Mouse (Mus musculus): ENCODE data around the gene Smoc2.

The Smoc2 gene

DNA sequence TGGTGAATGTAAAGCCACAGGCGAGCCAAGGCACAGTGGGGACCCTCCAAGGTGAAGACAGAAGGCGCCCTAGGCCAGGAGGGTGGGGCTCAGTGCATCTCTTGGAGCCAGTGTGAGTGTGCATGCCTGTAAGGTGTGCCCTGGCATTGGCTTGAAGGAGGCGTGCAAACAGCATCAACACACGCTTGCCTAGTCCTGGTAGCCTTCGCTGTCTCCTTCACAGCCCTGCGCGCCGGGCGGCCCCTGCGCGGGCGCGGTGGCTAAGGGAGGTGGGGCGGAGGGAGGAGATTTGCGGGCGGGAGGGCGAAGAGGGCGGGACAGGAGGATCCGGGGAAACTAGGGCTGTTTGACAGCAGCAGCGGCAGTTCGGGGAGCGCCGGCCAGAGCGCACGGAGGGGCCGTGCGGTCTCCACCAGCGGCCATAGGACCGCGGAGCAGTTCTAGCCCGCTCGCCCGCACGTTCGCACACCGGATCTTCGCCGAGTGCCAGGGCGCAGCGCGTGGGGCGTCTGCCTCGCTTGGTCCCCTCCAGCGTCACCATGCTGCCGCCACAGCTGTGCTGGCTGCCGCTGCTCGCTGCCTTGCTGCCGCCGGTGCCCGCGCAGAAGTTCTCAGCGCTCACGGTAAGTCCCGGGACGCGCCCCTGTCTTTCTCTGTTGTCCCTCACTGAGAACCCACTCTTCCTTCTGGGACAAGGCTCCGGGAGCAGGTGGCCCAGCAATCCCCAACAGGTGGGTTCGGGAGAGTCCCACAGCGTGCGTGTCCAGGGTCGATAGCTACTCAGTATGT, at the start of gene Smoc2:
Gene Smoc2 (plus strand): TSS at position 330 of the 789 bp plus-strand sequence.
- no peak for DNase-seq (ENCODE audit: low read depth in 1 of 2, low spot score in 2 of 2)

DNA sequence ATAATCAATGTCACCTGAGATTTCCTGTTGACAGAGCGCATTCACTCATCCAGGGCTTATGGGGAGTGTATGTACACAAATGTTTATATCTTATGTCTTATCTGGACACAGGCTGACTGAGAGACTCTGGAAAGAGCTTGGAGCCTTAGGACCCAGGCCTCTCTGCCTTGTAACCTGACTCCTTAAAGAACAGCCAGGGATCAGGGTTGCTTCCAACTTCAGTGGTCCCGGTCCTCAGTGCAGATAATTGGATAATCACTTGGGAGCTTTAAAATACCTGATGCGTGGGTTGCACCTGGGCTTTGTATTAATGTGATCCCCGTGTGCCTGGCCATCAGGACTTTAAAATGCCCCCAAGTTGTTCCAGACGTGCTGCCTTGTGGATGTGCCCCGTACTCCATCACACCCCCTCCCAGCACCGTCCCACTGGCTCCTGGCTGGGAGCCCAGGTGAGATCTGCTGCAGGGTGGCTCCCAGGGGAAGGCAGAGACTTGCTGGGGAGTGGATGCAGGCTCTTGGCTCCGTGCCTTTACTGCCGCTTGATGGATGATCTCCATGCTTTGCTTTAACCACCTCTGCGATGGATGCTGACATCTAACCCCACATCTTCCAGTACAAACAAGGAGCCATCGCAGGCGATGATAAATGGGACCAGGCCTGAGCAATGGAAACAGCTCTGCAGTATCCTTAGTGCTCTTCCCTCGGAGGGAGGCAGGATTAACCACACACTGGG, 48.4 kb upstream of the Smoc2 start:
- DNase-seq (ENCODE audit: low read depth in 1 of 2, low spot score in 2 of 2), result no peak

DNA sequence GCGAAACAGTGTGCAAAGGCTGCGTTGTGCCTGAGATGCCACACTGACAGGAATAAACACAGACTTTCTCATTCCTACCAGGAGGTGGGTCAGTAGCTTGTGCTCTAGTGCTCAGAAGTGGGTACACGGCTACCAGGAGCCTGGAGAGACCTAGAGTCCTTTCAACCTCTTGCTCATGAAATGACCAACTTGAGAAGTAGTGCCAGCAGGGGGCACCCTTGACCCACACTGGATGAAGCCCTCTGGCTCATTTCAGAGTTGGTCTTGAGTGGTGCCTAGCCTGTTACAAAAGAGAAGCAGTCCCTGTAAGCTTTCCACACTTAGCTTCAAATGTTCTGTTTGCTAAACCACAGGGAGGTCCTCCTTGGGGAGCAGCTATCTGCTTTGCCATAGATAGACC, 46.7 kb upstream of the Smoc2 start:
- DNase-seq (ENCODE audit: low read depth in 1 of 2, low spot score in 2 of 2), result no peak

DNA sequence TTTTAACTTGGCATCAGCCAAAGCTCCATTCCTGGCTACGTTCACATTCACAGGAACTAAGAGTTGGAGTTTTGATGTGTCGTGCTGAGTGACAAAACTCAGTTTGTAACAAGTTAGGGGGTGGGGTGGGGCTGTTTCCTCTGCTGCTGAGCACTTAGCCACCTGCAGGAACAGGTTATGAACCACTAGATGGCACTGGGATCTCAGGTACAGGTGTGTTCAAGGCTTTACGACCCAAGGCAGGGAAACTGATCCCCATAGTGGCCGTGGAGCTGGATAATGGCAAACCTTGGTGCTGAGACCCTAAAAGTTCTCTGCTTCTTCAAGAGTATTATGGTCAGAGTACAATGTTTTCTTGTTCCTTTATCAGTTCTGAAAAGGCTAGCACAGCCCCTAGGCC, 45.6 kb upstream of the Smoc2 start:
- no peak for DNase-seq (ENCODE audit: low read depth in 1 of 2, low spot score in 2 of 2)

DNA sequence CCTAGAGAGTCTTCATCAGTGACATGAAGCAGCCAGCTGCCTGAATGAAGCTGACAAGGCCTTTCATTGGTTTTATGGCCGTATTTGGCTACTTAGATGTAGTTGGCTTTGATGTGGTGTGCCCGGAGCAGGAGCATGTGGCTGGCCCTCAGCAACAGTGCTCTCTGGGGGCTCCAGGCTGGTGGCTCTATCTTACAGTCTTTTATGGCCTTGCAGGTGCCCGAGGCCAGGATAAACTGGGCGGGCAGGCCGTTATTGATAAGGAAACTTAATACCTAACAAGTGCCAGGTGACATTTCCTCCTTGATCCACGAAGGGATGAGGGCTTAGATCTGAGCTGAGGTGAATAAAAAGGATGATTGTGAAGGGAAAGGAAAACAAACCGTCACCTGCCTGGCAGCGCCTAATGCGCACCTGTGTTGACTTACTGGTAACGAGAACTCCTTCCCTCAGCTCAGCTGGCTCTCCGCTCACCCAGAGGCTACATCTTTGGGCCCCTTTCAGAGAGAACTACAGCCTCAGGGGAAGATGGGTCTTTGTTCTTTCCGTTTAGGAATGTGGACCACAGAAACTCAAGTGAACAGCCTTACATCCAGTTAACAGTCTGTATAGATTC, 44.4 kb upstream of the Smoc2 start:
- no peak for DNase-seq (ENCODE audit: low read depth in 1 of 2, low spot score in 2 of 2)

DNA sequence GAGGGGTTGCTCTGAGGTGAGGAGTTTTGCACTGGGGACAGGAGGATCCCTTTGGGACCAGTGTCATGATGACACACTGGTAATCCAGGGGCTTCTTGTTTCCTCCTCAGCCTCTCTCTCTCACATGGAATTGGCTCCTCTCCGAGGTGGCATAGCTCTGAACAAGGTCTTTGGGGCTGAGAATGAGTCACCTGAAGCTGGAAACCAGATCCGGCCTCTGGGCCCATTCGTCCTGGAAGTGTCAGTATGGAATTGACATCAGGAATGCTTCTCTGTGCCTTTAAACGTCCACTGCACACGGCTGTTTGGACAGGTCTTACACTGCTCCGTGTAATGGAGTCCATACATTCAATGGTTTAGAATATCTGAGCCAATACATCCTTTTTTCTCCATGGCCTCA, 42.2 kb upstream of the Smoc2 start:
- DNase-seq (ENCODE audit: low read depth in 1 of 2, low spot score in 2 of 2), result no peak

DNA sequence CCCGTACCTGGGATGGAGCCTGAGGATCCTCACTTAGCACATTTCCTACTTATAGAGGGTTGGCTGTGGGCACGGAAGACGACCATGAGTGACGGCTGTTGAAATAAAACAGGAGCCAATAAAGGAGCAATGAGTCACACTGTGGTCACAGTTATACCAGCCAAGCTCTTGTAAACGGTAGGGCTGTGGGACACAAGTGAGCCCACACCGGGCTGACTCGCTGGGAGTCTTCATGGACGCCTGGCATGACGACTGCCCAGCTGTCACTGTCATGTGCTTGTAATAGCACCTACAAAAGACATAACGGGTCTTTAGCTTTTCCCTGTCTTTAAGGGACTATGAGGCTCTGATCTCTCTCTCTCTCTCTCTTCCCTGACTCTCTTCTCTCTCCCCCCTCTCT, 39.3 kb upstream of the Smoc2 start:
- DNase-seq (ENCODE audit: low read depth in 1 of 2, low spot score in 2 of 2), result no peak

DNA sequence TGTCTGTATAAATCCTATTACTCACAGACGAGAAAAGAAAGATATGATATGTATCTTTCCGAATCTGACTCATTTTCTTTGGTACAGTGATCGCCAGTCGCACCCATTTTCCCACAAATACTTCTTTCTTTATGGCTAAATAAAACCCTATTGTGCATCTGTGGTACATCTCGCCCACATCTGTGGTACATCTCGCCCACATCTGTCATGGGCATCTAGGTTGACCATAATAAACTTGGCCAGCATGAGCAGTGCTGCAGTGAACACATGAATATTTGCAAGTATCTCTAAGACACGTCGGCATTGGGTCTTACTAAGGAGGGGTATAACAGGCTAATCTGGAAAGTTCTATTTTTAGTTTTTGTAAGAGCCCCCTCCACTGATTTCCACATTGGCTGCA, 36.7 kb upstream of the Smoc2 start:
- DNase-seq (ENCODE audit: low read depth in 1 of 2, low spot score in 2 of 2), result no peak

DNA sequence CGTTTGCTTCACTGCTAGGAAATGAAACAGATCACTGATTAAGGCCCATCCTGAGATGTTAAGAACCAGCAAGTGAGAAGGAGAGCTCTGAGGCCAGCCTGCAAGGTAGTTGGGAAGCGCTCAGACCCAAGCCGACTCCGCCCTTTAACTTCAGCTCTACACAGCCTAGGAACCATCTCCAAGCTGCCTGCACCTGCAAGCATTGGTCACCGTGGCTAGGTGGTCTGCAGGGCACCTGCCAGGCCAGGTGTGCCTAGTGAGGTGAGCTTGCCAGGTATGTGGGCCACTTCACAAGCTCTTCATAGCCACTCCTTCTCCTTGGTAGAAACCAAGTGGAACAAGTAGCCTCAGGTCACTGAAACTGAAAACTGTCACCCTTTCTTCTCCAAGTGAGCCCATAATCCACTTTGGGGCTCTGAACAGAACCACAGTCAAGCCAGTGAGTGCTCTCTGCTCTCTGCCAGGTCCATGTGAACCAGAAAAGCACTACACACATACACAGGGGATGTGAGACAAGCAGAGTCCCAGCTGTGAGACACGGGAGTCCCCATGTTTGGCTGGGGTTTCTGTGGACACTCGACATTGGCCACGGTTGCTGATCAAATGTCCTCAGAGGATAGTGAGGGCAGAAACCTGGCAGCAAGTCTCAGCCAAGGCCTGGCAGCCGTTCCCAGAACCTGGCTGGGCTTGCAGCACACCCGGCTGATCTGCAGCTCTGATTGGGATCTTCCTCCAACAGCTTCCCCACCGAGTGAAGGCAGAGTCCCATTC, 34.9 kb upstream of the Smoc2 start:
- no peak for DNase-seq (ENCODE audit: low read depth in 1 of 2, low spot score in 2 of 2)

DNA sequence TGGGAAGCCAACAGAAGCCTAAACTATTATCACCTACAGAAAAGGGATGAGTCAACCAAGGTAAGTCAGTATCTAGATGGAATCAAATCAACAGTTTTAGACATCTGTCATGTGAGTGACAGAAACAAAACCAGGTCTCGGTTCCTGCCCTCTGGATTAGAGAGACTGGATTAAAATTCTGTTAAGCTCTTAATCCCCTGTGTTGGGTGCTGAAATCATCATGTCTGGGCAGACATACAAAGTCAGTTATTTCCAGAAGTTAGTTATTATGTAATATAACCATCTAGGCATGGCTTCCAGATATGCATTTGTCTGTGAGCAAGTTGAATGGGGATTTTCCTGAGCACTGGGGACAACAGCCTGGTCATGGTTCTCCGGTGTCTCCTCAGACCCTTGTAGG, 33.0 kb upstream of the Smoc2 start:
- no peak for DNase-seq (ENCODE audit: low read depth in 1 of 2, low spot score in 2 of 2)

DNA sequence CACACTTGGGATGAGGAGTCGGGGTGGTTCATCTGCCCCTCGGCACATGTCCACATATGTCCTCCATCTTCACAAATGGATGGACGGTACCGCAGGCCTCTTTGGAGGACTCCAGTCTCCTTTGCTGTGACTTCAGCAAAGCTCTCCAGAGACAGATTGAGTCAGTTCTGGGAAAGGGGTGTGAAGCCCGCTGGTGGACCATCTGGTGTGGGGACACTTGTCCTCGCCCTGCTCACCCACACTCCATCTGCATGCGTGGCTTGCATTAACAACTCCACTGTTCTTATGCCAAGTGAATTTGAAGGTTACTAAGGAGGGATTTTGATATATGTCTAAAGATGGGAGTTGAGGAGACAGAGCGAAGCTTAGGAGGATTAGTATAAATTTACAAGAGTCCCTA, 31.4 kb upstream of the Smoc2 start:
- DNase-seq (ENCODE audit: low read depth in 1 of 2, low spot score in 2 of 2), result no peak

DNA sequence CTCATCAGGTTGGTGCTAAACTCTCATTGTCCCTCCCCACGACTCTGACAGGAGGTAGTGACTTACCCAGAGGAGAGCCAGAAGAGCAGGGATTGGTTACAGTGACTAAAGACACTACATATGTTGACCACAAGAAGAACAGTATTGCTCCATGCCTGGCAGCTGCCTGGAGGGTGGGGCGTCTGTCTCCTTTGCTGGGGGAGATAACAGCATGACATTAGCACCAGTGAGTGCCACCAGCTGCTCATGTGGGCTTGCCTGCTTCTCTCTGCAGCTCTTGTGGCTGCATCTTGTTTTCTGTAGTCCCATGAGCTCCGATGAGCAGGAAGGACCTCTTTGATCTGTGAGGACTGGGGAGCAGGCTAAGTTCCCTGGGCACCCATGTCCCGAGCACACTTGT, 29.7 kb upstream of the Smoc2 start:
- DNase-seq (ENCODE audit: low read depth in 1 of 2, low spot score in 2 of 2), result no peak

DNA sequence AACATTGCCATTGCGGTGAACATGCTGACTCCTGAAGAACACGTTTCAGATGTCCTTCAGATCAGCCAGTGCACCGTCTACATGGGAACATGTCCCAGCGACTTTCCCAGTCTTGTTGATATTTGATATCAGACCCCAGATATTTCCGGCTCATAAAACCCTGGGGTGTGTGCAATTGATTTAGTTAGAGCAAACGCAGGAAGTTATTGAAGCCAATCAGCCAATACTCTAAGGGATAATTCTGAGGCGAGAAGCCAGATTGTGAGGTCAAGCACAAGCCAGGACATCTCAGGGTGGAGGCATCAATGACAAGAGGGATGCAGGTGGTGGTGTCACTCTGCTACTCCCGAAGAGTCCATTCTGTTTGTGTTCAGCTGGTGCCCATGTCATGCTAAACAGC, 28.9 kb upstream of the Smoc2 start:
- no peak for DNase-seq (ENCODE audit: low read depth in 1 of 2, low spot score in 2 of 2)

DNA sequence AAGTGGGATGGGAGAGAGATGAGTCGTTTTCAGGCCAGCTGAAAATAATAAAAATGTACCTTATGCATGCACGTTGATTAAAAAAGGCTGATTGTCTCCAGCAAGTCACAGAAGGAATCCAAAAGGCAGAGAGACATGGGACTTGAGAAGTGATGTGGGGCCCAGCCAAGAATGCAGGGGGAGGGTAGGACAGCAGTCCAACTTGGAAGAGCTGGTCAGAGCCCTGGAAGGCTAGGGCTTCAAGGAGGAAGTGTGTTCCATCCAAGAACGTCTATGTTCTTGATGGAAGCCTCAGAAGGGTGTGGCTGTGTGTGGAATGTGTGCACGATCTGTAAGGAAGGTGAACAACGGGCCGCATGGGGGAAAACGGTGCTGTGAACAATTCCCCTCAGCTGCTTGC, 26.9 kb upstream of the Smoc2 start:
- no peak for DNase-seq (ENCODE audit: low read depth in 1 of 2, low spot score in 2 of 2)

DNA sequence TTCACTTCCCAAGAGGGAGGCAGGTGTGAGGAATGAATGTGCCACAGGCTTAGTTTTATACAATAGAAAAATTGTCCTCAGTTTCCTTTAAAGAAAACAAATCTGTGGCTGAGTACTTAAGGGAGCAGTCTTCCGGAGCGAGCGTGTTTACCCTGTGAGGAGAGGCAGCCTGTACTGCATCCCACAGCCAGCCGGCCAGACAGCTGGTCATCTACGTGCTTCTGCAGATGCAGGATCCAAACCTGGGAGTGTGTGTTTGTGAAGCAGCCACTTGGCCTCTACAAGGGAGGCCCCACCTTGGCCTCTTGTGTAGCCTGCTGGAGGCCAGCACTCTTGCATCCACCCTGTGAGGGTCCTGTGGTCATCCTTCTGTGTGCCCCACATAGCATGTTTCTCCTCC, 24.7 kb upstream of the Smoc2 start:
- DNase-seq (ENCODE audit: low read depth in 1 of 2, low spot score in 2 of 2), result no peak

DNA sequence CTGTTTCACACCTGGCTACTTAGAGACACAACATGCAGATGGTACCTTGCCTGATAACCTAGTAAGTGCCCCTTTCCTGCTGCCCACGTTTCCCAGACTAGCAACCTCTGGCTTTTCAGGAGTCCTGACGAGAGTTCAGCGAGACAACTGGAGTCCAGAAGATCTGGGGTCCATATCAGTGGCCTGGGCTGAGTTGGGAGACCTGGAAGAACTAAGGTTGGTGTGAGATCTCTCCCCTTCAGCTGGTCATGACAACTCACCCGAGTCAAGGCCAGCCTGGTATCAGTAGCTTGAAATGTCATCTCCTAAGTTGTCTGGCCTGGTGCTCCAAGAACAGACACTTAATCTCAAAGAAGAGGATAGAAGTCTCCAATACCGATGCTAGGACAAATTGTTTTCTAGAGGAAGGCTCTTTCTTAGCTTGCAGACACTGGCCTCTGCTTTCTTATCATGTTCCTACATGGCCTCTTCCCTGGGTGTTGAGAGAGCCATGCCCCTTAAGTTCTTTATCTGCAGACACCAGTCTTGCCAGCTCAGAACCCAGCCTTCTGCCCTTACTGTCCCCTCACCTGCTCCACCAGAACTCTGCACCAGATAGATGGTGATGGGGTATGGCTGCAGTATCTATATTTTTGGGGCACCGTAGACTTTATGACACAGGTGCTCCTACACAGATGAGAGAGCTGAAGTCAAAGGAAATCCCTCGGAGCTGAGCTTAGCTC, 21.3 kb upstream of the Smoc2 start:
- DNase-seq (ENCODE audit: low read depth in 1 of 2, low spot score in 2 of 2), result no peak

DNA sequence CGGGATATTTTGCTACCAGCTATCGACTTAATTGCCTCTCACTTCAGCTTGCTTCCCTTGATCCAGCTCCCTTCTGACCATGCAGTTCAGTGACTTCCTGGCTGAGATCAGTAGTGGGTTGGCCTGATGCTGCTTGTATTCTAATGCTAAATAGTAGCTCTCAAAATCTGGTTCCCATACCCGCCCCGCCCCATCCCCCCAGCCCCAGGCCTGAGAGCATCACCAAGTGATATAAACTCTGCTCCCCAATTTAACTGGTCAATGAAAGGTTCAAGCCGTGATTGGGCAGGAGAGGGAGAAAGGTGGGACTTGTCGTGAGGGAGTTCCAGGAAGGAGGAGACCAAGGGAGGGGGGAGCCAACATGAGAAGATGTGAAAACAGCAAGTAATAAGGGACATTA, 20.4 kb upstream of the Smoc2 start:
- no peak for DNase-seq (ENCODE audit: low read depth in 1 of 2, low spot score in 2 of 2)

DNA sequence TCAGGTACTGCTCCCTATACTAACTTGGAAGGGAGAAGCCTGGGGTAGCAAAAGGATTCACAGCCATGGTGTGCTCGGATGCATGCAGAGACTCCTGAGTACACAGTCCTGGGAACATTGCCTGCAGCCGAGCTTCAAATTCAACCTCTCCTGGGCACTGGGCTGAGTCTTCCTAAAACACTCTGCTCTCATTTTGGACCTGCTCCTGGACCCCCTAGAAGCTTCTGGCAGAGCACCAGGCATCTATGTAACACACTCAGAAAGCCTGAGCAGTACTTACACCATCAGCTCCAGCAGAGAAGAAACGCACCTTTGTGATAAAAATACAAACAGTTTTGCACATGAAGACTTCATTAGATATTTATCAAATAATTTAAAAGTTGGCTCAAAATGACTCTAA, 18.3 kb upstream of the Smoc2 start:
- no peak for DNase-seq (ENCODE audit: low read depth in 1 of 2, low spot score in 2 of 2)

DNA sequence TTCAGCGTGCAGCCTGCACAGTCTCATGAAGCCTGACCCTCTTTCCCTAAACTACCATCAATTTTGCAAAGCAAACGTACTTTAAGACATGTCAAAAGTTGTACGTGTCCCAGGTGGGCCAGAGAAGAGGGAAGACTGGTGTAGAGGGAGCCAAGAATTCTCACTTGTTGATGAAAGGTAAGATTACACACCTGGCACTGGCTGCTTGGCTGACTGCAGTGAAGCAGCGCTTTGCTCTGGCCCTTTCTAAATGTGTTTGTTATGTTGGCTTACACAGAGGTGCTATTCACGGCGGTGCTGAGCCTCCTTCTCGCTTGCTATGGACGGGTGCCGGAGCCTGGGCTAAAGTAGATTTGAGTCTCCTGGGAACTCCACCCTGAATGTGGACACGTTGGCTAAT, 17.1 kb upstream of the Smoc2 start:
- no peak for DNase-seq (ENCODE audit: low read depth in 1 of 2, low spot score in 2 of 2)

DNA sequence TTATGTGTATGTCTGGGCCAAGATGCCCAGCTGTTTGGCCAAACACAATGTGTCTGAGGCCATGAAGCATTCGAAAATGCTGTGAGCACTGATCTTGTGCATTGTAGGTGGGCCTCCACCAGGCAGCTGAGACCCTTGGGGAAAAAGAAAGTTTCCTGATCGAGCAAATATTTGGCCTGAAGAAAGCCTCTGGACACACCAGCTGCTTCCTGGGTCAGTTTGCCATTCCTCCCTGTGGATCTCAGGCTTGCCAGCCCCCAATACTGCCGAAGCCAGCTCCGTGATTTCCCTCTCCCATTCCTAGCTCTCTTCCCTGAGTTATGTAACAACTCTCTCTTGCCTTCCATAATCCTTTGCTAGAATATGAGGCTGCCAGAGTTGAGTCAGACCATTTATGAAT, 11.3 kb upstream of the Smoc2 start:
- DNase-seq (ENCODE audit: low read depth in 1 of 2, low spot score in 2 of 2), result no peak

DNA sequence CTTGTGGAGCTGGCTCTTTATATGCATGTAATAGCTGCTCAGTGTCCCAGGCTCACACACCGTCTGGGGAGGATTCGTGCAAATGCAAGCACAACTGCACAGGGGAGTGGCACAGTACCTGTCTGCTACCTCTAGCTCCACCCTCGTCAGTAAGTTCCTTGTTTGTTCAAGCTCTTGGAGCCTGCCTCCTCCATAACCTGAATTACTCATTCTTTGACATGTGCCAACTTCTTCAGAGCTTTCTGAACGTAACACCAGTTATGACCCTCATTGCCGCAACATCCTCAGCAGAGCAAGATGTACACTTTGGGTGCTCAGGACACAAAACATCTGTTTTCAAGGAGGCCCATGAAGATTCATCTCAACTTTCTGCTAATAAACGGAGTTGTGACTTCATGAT, 5.9 kb upstream of the Smoc2 start:
- no peak for DNase-seq (ENCODE audit: low read depth in 1 of 2, low spot score in 2 of 2)
